Mouse (Mus musculus) midbrain, embryonic 10.5 days (tissue): ENCODE results near the gene Scgb2b27. TPM values are rescaled to one million over a fixed set of nuclear protein-coding genes. Genes with fewer than 3 reads are reported as not detected.
"Not testable (repeated sequence)": the region's sequence is repeated elsewhere in the genome, so short reads cannot be mapped to it uniquely, and the experiment has no call there.

Experiments
- DNase-seq: peaks from one replicate; pipeline ENCODE4 v3.0.0-alpha.2; 2017; ENCODE audit warnings: low spot score
- H3K27ac ChIP-seq: fragments of 300-500 bp; sonication (generic); replicated peaks from 2 replicates; pipeline ENCODE4 v1.5.1; 2016; ENCODE audit warnings: mild to moderate bottlenecking
- H3K27me3 ChIP-seq: fragments of 300-500 bp; sonication (generic); 2 replicates; pipeline ENCODE4 v1.6.1; 2016; ENCODE audit warnings: low read depth, mild to moderate bottlenecking; ENCODE audit not compliant: poor library complexity, severe bottlenecking
- H3K36me3 ChIP-seq: fragments of 300-500 bp; sonication (generic); 2 replicates; pipeline ENCODE4 v1.6.1; 2016; ENCODE audit warnings: mild to moderate bottlenecking, moderate library complexity
- H3K4me1 ChIP-seq: fragments of 300-500 bp; sonication (generic); 2 replicates; pipeline ENCODE4 v1.6.1; 2016
- H3K4me3 ChIP-seq: fragments of 300-500 bp; sonication (generic); 2 replicates; pipeline ENCODE4 v1.5.1; 2016; ENCODE audit warnings: mild to moderate bottlenecking, moderate library complexity
- H3K9me3 ChIP-seq: fragments of 300-500 bp; sonication (generic); replicated peaks from 2 replicates; pipeline ENCODE4 v1.6.1; 2016; ENCODE audit warnings: mild to moderate bottlenecking
- WGBS: fragments of 180-500 bp; shearing (Covaris S2); methylation state at CpG from one replicate; pipeline ENCODE4 v1.1.7; 2016; 5-methylcytosine and 5-hydroxymethylcytosine counted together
- polyA plus RNA-seq: library from polyadenylated mRNA; unstranded; fragments of >200 nt; fragmentation: Nextera tagmentation; extraction: Ambion mirVana; gene quantifications from 2 replicates; pipeline ENCODE4 v1.2.1, GENCODE M21; 2016

Gene Scgb2b27
- not detected in 2 replicates for polyA plus RNA-seq

DNA sequence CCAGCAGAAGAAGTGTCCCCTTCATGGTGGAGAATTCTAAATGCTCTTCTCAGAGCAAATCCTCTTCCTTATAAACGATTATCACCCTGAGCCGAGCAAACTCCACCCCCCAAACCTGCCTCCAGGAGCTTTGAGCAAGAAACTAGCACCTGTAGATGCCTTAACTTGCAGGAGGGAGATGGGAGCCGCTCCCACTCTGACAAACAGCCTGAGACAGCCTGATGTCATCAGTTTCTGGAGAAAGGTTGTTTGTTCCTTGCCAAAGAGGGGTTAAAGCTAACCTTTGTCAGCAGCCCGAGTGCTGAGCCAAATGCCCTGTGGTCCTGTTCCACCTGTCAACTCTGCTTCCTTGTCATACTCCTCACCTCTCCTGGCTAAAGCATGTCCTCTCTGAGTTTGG lies at the start of gene Scgb2b27:
Gene Scgb2b27 (minus strand): TSS at position 101 of the 400 bp plus-strand sequence.
- DNase-seq: no peak
- Histone ChIP-seq H3K9me3 (peaks cover 88% of the 10 kb centered on the region), H3K4me3 (no peak within 1 kb of the TSS), H3K4me1 (no peaks in the 10 kb centered on the region), H3K27ac (no peak within 1 kb of the TSS), H3K36me3 (no peaks in the 10 kb centered on the region), H3K27me3 (no peaks in the 10 kb centered on the region)
- WGBS: 80% methylated on average over 4 of the region's 4 CpGs

DNA sequence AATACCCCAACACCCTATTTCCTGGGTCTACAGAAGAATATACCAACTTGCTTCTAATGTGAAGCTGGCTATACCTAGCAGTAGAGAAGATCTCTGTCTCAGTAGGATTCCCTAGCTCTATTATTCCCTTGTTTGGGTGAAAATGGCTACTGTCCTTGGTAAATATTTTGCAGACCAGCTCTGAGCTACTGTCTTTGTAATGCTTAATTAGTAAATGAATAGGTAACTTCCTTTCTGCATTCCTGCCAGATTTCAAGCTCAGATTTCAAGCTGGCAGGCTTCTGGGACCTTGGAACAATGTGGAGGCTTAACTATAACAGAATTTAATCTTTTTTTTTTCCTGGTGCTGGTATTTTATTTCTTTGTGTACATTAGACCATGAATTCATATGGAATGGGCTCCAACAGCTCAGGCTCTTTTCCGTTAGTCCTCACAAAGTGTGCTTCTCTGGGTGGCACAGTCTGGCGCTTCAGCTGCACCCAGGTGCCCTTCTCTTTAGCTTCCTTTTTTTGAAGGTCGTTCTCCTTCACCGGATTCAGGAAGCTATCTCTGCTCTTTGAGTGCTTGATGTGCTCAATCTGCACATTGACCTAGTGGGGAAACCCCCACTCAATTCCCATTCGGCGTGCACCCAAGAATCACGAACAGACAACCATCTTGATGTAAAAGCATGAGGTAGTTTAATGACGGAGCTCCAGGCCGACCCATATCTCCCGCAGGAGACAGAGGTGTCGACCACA lies 22.5 kb upstream of the Scgb2b27 start:
- not testable (repeated sequence) for DNase-seq, H3K4me1 ChIP-seq, H3K27me3 ChIP-seq, H3K27ac ChIP-seq, H3K4me3 ChIP-seq, H3K36me3 ChIP-seq
- 89% methylated on average over 11 of the region's 11 CpGs for WGBS
- peaks cover 79% of the 10 kb centered on the region for H3K9me3 ChIP-seq

DNA sequence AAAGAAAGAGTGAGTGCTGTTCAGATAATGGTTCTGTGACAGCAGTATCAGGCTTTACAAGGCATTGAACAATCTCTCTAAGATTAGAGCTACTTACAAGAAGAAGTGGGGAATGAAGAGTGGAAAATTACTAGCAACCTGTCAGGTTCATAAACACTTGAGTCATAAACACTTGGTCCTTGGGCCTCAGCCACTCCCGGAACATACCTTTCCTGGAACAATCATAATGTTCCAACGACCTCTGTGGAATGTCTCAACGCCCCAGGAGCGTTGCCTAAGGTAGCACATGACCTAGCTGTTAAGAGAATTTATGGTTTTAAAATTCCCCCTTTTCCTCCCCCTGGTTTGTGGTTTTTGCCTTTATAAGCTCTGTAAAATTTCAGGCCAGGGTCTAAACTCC lies 20.8 kb upstream of the Scgb2b27 start:
- H3K4me1 ChIP-seq, H3K36me3 ChIP-seq, H3K27me3 ChIP-seq, H3K4me3 ChIP-seq, DNase-seq, H3K27ac ChIP-seq: not testable (repeated sequence)
- peaks cover 87% of the 10 kb centered on the region for H3K9me3 ChIP-seq
- 97% methylated on average over 4 of the region's 4 CpGs for WGBS

DNA sequence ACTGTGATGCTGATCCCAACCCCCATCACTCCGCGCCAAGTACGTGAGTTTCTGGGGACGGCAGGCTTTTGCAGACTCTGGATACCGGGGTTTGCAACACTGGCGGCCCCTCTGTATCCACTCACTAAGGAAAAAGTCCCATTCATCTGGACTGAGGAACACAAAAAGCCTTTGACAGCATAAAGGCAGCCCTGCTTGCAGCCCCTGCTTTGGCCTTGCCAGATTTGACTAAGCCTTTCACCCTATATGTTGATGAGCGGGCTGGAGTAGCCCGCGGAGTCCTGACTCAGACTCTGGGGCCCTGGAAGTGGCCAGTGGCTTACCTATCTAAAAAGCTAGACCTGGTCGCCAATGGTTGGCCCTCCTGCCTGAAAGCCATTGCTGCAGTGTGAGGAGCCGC lies 16.3 kb upstream of the Scgb2b27 start:
- no peak overlapping the region for H3K27ac ChIP-seq
- peaks cover 92% of the 10 kb centered on the region for H3K9me3 ChIP-seq
- no peaks in the 10 kb centered on the region for H3K27me3 ChIP-seq
- DNase-seq: no peak
- H3K36me3 ChIP-seq: no peaks in the 10 kb centered on the region
- H3K4me3 ChIP-seq: no peak overlapping the region
- H3K4me1 ChIP-seq: no peaks in the 10 kb centered on the region
- whole genome bisulfite sequencing: 94% methylated on average over 11 of the region's 11 CpGs

DNA sequence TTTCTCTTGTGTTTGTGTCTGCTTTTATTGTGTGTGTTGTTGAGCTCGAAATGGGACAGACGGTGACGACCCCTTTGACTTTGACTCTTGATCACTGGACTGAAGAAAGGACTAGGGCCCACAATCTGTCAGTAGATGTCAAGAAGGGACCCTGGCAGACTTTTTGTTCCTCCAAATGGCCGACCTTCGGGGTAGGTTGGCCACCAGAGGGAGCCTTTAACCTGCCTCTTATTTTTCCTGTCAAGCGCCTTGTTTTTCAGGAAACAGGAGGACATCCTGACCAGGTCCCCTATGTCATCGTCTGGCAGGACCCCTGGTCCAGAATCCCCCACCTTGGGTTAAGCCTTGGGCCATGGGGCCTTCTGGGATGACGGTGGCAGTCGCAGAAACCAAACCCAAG lies 13.5 kb upstream of the Scgb2b27 start:
- not testable (repeated sequence) for H3K4me3 ChIP-seq, H3K36me3 ChIP-seq, DNase-seq, H3K27ac ChIP-seq, H3K4me1 ChIP-seq, H3K27me3 ChIP-seq
- WGBS: 86% methylated on average over 9 of the region's 9 CpGs
- H3K9me3 ChIP-seq: peaks cover 94% of the 10 kb centered on the region

DNA sequence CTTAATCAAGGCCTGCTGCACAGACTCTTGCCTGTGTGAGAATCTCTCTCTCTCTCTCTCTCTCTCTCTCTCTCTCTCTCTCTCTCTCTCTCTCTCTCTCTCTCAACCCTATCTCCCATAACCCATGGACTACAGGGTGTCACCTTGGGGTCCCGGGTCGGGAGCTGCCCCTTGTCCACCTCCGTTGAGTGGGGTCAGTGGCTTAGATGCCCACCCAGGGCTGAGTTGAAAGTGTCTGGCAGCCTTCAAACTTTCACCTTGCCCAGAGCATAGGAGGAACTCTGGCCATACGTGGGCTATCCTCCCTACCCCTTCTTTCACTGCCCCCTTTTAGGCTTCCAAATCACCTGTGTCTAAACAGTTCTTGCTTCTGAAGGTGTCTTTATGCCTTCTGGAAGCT lies 11.9 kb upstream of the Scgb2b27 start:
- 83% methylated on average over 4 of the region's 4 CpGs for WGBS
- no peak overlapping the region for H3K4me3 ChIP-seq
- H3K4me1 ChIP-seq: no peaks in the 10 kb centered on the region
- H3K27ac ChIP-seq: no peak overlapping the region
- peaks cover 94% of the 10 kb centered on the region for H3K9me3 ChIP-seq
- no peaks in the 10 kb centered on the region for H3K36me3 ChIP-seq
- H3K27me3 ChIP-seq: no peaks in the 10 kb centered on the region
- no peak for DNase-seq

DNA sequence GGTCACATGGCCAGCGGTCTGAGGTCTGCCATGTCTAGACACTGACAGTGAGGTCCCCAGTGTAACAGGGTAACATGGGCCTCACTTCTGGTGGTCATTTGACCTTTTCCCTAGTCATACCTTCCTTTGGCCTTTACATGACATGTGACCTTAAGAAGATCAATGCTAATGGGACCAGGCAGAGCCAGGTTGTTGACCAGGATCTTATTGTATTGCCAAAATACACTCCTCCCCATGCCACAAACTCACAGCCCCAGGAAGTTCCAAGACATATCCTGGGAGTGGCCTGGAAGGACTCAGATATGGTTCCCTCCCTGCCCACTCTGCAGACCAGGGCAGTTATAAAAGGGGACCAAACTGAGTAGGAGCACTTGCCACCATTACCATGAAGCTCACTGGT lies 7.4 kb upstream of the Scgb2b27 start, which contains the start of gene Scgb1b27:
Gene Scgb1b27 (plus strand): TSS at position 301 of the 400 bp plus-strand sequence.
- H3K9me3 ChIP-seq: peaks cover 87% of the 10 kb centered on the region
- not testable (repeated sequence) for H3K4me1 ChIP-seq, H3K27ac ChIP-seq, DNase-seq, H3K4me3 ChIP-seq, H3K27me3 ChIP-seq, H3K36me3 ChIP-seq
- WGBS: 89% methylated on average over 1 of the region's 1 CpGs

DNA sequence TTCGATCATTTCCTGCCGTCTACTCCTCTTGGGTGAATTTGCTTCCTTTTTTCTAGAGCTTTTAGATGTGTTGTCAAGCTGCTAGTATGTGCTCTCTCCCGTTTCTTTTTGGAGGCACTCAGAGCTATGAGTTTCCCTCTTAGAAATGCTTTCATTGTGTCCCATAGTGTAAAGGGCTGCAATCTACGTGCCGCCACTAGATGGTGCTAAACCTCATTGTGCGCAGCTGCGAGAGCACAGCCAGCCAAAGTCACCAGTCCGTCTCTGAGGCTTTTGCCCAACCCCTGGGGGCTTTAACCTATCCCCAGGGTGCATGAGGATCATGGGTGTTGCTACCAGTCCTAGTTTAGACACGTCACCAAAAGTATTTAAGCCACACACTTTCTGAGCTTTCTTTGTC lies 31.5 kb downstream of the Scgb2b27 start:
- H3K4me3 ChIP-seq, H3K27ac ChIP-seq, H3K4me1 ChIP-seq, H3K27me3 ChIP-seq, H3K36me3 ChIP-seq: not testable (repeated sequence)
- 32% methylated on average over 8 of the region's 9 CpGs for WGBS
- peaks cover 44% of the 10 kb centered on the region for H3K9me3 ChIP-seq
- peak; percentile 12 for DNase-seq

Other genes starting within 250 kb of the Scgb2b27 start
- gene Scgb2b26, start 68.9 kb downstream of the Scgb2b27 start, polyA plus RNA-seq: not detected in 2 replicates
- not detected in 2 replicates for gene Scgb1b27, start 7.5 kb upstream of the Scgb2b27 start, polyA plus RNA-seq
- not detected in 2 replicates for gene Scgb1b30, start 81.5 kb upstream of the Scgb2b27 start, polyA plus RNA-seq
- 3.3 and 5.0 TPM in 2 replicates for gene Wtip, start 119.3 kb upstream of the Scgb2b27 start, polyA plus RNA-seq
- gene Uba2, start 155.7 kb upstream of the Scgb2b27 start, polyA plus RNA-seq: 287 and 288 TPM in 2 replicates
- 77.9 and 79.9 TPM in 2 replicates for gene Pdcd2l, start 182.7 kb upstream of the Scgb2b27 start, polyA plus RNA-seq
- 324 and 395 TPM in 2 replicates for gene Gpi1, start 216.4 kb upstream of the Scgb2b27 start, polyA plus RNA-seq
- not detected in 2 replicates for gene Gm6096, start 237.1 kb upstream of the Scgb2b27 start, polyA plus RNA-seq